Mouse (Mus musculus) heart, postnatal 0 days (tissue): ENCODE measurements around the gene Ccdc12. TPM values are rescaled to one million over a fixed set of nuclear protein-coding genes. Genes with fewer than 3 reads are reported as not detected.

ENCODE experiments used
- ATAC-seq: fragments of 200-750 bp; cut with Nextera tagmentation; 2 replicates; pipeline ENCODE4 v1.8.0; 2017; ENCODE audit warnings: low read depth, moderate number of reproducible peaks, moderate library complexity; ENCODE audit not compliant: insufficient read depth
- DNase-seq: peaks from one replicate; pipeline ENCODE4 v3.0.0-alpha.2; 2016; ENCODE audit warnings: low spot score
- H3K27ac ChIP-seq: fragments of 300-500 bp; sonication (generic); 2 replicates; pipeline ENCODE4 v1.5.1; 2014; ENCODE audit warnings: low read depth, mild to moderate bottlenecking
- H3K27me3 ChIP-seq: fragments of 300-500 bp; sonication (generic); 2 replicates; pipeline ENCODE4 v1.6.1; 2014; ENCODE audit warnings: low read length, mixed read lengths; ENCODE audit not compliant: control insufficient read depth, insufficient read depth
- H3K36me3 ChIP-seq: fragments of 300-500 bp; sonication (generic); replicated peaks from 2 replicates; pipeline ENCODE4 v1.6.1; 2014; ENCODE audit warnings: low read length, mixed read lengths; ENCODE audit not compliant: control insufficient read depth, insufficient read depth
- H3K4me1 ChIP-seq: fragments of 300-500 bp; sonication (generic); 2 replicates; pipeline ENCODE4 v1.6.1; 2014; ENCODE audit warnings: antibody characterized with exemption; ENCODE audit not compliant: control insufficient read depth, insufficient read depth
- H3K4me2 ChIP-seq: fragments of 300-500 bp; sonication (generic); 2 replicates; pipeline ENCODE4 v1.6.1; 2014; ENCODE audit warnings: low read depth, mild to moderate bottlenecking, low read length, moderate library complexity
- H3K4me3 ChIP-seq: fragments of 300-500 bp; sonication (generic); 2 replicates; pipeline ENCODE4 v1.5.1; 2014; ENCODE audit warnings: low read depth, low read length
- H3K9ac ChIP-seq: fragments of 300-500 bp; sonication (generic); replicated peaks from 2 replicates; pipeline ENCODE4 v1.6.1; 2014; ENCODE audit warnings: low read depth, low read length, mixed read lengths
- H3K9me3 ChIP-seq: fragments of 300-500 bp; sonication (generic); replicated peaks from 2 replicates; pipeline ENCODE4 v1.6.1; 2016; ENCODE audit warnings: low read length; ENCODE audit not compliant: control insufficient read depth
- CTCF ChIP-seq: IDR thresholded peaks from 2 replicates; pipeline ENCODE4 v1.5.1; 2016; ENCODE audit warnings: antibody characterized with exemption, control low read depth, low read depth
- EP300 ChIP-seq: IDR thresholded peaks from 2 replicates; pipeline ENCODE4 v1.6.1; 2016; ENCODE audit warnings: antibody characterized with exemption, low read depth
- WGBS: fragments of 180-500 bp; shearing (Covaris S2); extraction: QIAGEN DNeasy Blood & Tissue Kit; methylation state at CpG from one replicate; pipeline ENCODE4 v1.1.7; 2014; 5-methylcytosine and 5-hydroxymethylcytosine counted together
- polyA plus RNA-seq: library from polyadenylated mRNA; unstranded; fragments of >200 nt; fragmentation: Nextera tagmentation; extraction: Ambion mirVana; gene quantifications from 2 replicates; pipeline ENCODE4 v1.2.1, GENCODE M21; 2015
- total RNA-seq: library from RNA; depleted of rRNA; stranded (reverse); fragments of >200 nt; gene quantifications from 2 replicates; pipeline ENCODE4 v1.2.3, GENCODE M21; 2014; ENCODE audit warnings: low replicate concordance; rRNA removed

The Ccdc12 gene
- 52.9 and 95.9 TPM in 2 replicates for total RNA-seq
- polyA plus RNA-seq, result 134 and 143 TPM in 2 replicates

DNA sequence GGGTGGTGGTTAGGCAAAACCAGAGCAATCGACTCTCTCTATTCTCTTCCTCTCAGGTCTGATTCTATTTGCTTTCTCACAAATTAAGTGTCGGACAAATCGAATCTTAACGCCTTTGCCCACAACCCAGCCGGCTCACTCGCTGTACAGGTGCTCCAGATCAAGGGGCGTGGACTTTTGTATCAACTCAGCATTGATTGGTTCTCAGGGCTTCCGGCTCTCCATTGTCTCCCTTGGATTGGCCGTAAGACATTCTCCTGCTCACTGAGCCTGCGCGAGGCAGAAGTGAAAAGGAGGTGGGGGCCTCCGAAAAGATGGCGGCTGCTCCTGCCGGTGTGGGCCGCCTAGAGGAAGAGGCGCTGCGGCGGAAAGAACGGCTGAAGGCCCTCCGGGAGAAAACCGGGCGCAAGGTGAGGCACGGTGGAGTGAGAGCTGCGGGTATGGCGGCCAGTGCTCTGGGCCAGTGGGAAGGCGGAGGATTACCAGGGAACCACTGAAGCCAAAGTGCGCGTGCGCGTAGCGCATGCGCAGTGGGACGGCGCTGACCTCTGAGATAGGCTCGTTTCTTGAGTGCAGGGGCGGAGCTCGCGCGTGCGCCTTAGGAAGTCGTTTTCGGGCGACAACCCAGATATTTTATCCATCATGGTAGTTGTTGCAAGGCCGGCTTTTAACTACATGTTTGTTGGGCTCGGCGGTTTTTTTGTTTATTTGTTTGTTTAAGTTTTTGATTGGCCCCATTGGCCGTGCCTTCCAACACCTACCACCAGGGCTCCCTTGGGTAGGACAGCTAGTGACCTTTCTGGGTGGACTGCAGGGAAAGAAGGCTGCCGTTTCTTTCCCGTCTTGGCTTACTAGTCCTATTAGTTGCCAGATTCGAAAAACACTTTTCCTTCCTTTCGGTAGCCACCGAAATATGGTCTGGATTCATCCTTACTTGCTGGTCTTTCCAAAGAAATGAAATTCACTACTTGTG is at the start of gene Ccdc12:
TSS of gene Ccdc12 (plus strand) at position 255 of the 973 bp plus-strand sequence.
- WGBS, result under 1% methylated on average over 52 of the region's 52 CpGs
- no peaks in the 10 kb centered on the region; the same call in 1 of the 2 replicates for H3K36me3 ChIP-seq
- H3K27ac ChIP-seq, result peak within 1 kb of the TSS; percentile 97
- ATAC-seq (peak; percentile 87), DNase-seq (peak; percentile 100)
- no peaks in the 10 kb centered on the region for H3K27me3 ChIP-seq
- peak within 1 kb of the TSS; percentile 79 for H3K4me2 ChIP-seq
- peaks cover 22% of the 10 kb centered on the region for H3K4me1 ChIP-seq
- TF ChIP-seq EP300 (no peak), CTCF (peak; percentile 22)
- peak within 1 kb of the TSS; percentile 85 for H3K4me3 ChIP-seq
- peak within 1 kb of the TSS; percentile 89 for H3K9ac ChIP-seq
- no peaks in the 10 kb centered on the region for H3K9me3 ChIP-seq

GRCm38 (mm10) chr9:110611471-110611870 is 44.8 kb upstream of the Ccdc12 start:
- H3K9me3 ChIP-seq, result no peaks in the 10 kb centered on the region
- DNase-seq, result no peak
- 78% methylated on average over 3 of the region's 3 CpGs for WGBS
- no peaks in the 10 kb centered on the region for H3K27me3 ChIP-seq
- H3K9ac ChIP-seq, result no peak overlapping the region
- no peak overlapping the region for H3K4me3 ChIP-seq
- no peak overlapping the region for H3K27ac ChIP-seq
- H3K36me3 ChIP-seq, result peaks cover 65% of the 10 kb centered on the region
- ATAC-seq, result no peak
- no peak overlapping the region for H3K4me2 ChIP-seq
- TF ChIP-seq CTCF (no peak), EP300 (no peak)
- H3K4me1 ChIP-seq, result no peaks in the 10 kb centered on the region

DNA sequence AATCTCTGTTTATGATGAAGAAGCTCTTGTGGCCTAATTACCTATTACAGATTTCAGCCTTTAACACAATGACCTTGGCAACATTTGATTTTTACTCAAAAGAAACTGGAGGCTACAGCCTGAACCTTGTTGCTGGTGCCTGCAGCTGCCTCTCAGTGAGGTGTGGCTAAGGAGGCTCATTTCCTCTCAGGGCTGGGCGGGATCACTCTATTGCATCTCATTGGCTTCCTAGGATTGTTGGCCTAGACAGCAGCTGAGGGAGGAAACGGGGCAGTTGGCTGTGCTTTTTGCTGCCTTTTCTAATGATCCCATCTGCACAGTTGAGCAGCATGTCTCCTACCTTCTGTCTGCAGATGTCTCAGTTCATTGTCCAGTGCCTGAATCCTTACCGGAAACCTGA is 39.2 kb upstream of the Ccdc12 start:
- no peak overlapping the region for H3K4me3 ChIP-seq
- no peaks in the 10 kb centered on the region for H3K27me3 ChIP-seq
- no peaks in the 10 kb centered on the region for H3K9me3 ChIP-seq
- H3K4me1 ChIP-seq, result no peaks in the 10 kb centered on the region
- H3K36me3 ChIP-seq, result peaks cover 64% of the 10 kb centered on the region
- H3K9ac ChIP-seq, result no peak overlapping the region
- ATAC-seq, result 0 out of 2 replicates have a peak, but pooled peaks have one; percentile 44
- no peak overlapping the region for H3K4me2 ChIP-seq
- peak; percentile 17 for DNase-seq
- no peak overlapping the region for H3K27ac ChIP-seq
- WGBS, result 68% methylated on average over 3 of the region's 3 CpGs
- TF ChIP-seq EP300 (no peak), CTCF (no peak)

GRCm38 (mm10) chr9:110620180-110620579 is 36.1 kb upstream of the Ccdc12 start:
- Histone ChIP-seq H3K9ac (no peak overlapping the region), H3K4me1 (0 out of 2 replicates have a peak, but pooled peaks cover 3% of the 10 kb centered on the region), H3K9me3 (no peaks in the 10 kb centered on the region), H3K27ac (no peak overlapping the region), H3K4me2 (no peak overlapping the region), H3K4me3 (no peak overlapping the region), H3K27me3 (no peaks in the 10 kb centered on the region), H3K36me3 (peaks cover 38% of the 10 kb centered on the region)
- no peak for DNase-seq
- no peak for ATAC-seq
- 80% methylated on average over 7 of the region's 7 CpGs for whole genome bisulfite sequencing
- peak; percentile 26 for TF ChIP-seq CTCF
- no peak for TF ChIP-seq EP300

- peaks cover 33% of the 10 kb centered on the region for H3K36me3 ChIP-seq
- no peaks in the 10 kb centered on the region for H3K9me3 ChIP-seq
- WGBS, result 92% methylated on average over 7 of the region's 7 CpGs
- 0 out of 2 replicates have a peak, but pooled peaks cover 4% of the 10 kb centered on the region for H3K4me1 ChIP-seq
- H3K4me3 ChIP-seq, result no peak overlapping the region
- no peaks in the 10 kb centered on the region for H3K27me3 ChIP-seq
- ATAC-seq (no peak), DNase-seq (no peak)
- no peak overlapping the region for H3K27ac ChIP-seq
- no peak for TF ChIP-seq CTCF
- no peak overlapping the region for H3K4me2 ChIP-seq
- H3K9ac ChIP-seq, result no peak overlapping the region
These were observed 35.6 kb upstream of the Ccdc12 start for GRCm38 (mm10) chr9:110620685-110621084.
